Mouse (Mus musculus) gastrocnemius, postnatal 25 days (tissue): ENCODE measurements around the gene Mta2. TPM values are rescaled to one million over a fixed set of nuclear protein-coding genes. Genes with fewer than 3 reads are reported as not detected.
A peak's percentile ranks its signal among the peaks of the same experiment; 100 is the strongest.
"Not testable (repeated sequence)": the region's sequence is repeated elsewhere in the genome, so short reads cannot be mapped to it uniquely, and the experiment has no call there.

Experiments used
- DNase-seq: peaks from one replicate; pipeline ENCODE4 v3.0.0; 2022
- total RNA-seq, 2 experiments: library from RNA; stranded (reverse); gene quantifications; 1 replicate in 1 of 2; 2 replicates in 1 of 2; pipeline ENCODE4 v1.2.3; 2021

Gene Mta2
- total RNA-seq, 2 experiments from 2014 or later, result 19.5 to 21.9 TPM

DNA sequence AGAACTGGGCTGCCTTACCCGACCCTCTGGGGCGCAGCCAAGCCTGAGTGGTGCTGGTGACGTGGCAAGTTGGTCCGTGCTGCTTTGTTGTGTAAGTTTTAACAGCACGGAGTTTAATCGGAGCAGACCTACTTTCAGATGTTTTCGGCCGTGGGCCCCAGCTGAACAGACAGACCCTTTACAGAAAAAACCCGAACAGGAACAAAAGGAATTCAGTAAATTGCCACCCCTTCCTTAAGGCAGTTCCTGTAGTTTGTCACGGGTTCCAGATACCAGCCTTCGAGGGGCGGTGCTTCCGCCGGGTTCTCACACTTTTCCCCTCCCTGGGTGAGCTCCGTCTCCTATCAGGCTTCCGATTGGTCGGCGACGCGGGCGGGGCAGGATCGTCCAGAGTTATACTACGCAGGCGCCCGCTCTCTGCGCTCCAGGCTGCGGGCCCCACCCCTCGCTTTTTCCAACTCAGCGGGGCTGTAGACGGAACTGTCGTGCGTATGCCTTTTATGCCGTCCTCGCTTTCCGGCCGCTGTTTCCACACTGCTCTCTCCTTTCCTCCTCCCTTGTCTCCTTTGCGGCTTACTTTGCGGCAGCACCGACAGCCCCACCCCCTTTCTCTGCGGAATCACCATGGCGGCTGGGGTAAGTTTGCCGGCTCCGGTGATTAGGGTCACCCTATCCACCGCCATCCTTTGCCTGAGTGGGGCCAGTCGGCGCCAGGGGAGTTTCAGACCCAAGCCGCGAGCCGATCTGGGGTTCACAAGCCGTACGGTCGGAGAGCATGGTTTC, 25.1 kb downstream of the Mta2 start, which contains the start of gene Eef1g:
Eef1g (plus strand) TSS at position 452 of the 783 bp plus-strand sequence.
- peak; percentile 100 for DNase-seq

GRCm38 (mm10) chr19:8967373-8967743, 25.7 kb downstream of the Mta2 start:
- DNase-seq, result no peak

- DNase-seq, result no peak
Measured at GRCm38 (mm10) chr19:8967893-8968292, 26.2 kb downstream of the Mta2 start.

GRCm38 (mm10) chr19:8972491-8972890, 30.8 kb downstream of the Mta2 start:
- DNase-seq, result not testable (repeated sequence)

DNA sequence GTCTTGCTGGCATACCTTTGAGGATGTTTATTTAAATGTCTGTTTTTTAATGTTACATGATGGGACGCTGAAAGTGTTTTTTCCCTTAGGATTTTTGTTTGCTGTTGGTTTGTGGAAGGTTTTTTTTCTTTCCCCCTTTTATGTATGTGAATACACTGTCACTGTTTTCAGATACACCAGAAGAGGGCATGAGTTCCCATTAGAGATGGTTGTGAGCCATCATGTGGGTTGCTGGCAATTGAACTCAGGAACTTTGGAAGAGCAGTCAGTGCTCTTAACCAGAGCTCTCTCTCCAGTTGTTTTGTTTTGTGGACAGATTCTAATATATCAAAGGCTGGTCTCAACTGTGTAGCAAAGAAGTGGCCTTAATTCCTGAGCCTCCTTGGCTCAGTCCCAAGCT, 33.0 kb downstream of the Mta2 start:
- DNase-seq, result no peak

DNA sequence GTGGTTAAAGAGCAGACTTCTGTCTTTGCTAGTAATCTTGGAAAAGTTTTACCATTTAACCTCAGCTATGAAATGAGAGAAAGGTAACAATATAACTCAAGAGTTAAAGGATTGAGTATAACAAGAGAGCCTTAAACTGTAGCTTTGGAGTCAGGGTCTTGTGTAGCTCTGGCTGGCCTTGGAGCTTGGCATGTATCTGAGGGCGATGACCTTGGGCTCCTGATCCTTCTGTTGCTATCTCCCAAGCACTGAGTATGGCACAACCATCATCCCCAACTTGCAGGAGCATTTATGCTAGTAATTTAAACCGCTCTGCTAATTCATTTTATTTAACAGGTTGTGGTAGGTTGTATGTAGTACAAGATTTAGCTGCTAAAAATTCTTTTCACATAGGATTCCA, 33.8 kb downstream of the Mta2 start:
- no peak for DNase-seq

DNA sequence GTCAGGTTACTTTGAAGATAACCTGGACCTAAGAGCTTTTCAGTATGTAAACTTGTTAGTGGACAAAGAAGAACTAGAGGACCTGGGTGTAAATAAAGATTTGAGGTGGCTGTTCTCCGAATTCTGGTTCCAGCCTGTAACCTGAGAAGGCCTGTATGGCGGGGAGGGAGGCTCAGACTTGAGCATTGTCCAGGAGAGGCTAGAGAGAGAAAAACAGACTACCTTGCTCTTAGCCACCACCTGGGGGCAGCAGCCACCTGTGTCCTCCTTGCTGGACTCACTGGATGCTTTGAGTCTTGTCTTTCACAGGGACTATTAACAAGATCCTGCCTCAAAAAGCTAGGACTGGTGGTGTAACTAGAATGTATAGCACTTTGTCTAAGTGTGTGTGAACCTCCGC, 34.9 kb downstream of the Mta2 start:
- DNase-seq, result peak; percentile 64

DNA sequence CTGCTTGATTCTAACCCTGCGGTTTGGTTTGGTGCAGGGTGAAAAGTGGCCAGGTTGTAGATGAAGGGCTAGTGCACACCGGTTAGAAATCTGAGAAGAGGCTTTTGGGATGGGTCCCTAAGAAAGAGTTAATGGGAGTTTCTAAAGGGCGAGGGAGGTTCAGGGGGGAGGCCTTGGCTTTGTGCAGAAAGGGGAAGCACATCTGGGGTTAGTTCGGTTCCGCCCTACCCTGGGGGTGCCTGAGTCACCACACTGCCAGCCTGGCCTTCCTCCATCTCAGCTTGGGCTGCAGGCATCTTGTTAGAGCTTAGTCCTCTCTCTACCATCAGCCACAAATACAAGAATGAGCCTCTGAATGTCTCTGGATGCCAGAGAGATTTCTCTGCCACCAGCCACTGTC, 39.1 kb downstream of the Mta2 start:
- DNase-seq, result no peak

DNA sequence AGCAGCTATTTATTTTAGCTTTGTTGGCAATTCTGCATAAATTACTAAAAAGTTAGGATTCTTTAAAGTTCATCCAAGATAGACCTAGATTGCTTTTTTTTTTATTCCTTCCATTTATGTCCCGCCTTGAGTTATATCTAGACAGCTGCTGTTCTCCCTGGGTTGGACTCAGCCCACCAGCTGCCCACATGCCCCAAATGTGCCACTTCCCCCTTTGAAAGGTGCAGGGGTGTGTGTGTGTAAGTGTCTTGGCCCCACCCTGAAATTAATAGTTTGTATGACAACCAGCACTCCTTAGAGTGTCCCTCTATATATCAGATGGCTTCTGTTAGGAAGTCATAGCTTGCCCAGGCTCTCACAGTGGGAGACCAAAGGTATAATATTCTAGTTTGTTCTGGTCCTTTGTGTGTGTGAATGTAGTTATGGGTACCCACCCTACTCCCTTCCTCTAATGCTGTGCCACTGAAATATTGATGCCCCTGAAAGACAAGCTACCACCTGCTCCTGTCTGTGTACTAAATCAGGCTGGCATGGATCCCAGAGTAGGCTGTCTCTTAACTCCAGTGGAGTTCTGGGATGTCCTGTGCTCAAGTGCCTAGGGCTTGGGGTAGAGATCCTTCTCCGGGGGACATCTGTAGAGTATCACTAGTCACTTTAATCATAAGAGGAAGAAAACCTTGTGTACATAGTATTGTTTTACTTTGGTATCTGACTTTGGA, 39.9 kb downstream of the Mta2 start:
- peak; percentile 63 for DNase-seq

DNA sequence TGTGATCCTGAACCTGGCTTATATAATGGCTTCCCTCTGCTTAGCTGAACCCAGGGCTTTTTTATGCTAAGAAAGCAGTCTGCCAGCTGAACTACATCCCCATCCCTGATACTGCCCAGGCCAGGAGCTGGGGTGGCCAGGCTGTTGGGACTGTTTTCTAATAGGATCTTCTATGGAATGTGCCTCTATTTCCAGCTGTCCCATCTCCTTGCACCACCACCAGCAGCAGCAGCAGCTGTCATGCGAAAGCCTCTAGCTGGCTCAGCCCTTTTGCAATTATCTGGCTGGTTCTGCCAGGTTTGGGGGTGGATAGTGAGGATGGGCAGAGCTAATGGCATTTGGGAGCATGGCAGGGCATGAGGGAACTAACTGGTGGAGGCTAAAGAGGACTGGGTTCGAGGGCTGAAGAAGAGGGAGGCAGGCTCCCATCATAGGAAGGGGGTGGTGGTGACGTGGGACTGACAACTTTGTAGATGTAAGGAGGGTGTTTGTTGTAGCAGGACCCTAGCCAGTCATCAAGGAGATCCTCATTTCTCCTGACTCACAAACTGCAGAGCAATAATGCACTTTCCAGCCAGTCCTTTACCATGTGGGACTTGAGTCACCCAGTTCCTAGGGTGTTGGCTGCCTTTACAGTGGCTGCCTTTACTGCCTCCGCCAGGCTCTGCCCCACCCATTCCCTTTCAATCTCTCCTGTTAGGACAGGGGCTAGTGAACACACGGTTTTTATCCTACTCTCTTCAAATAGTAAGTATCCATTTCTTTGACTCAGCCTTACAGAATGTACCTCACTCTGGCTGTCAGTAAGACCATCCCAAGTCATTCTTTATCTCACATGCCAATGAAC, 40.9 kb downstream of the Mta2 start:
- peak; percentile 60 for DNase-seq

- DNase-seq, result peak; percentile 65
Measured at GRCm38 (mm10) chr19:8983150-8983650, 41.5 kb downstream of the Mta2 start.

DNA sequence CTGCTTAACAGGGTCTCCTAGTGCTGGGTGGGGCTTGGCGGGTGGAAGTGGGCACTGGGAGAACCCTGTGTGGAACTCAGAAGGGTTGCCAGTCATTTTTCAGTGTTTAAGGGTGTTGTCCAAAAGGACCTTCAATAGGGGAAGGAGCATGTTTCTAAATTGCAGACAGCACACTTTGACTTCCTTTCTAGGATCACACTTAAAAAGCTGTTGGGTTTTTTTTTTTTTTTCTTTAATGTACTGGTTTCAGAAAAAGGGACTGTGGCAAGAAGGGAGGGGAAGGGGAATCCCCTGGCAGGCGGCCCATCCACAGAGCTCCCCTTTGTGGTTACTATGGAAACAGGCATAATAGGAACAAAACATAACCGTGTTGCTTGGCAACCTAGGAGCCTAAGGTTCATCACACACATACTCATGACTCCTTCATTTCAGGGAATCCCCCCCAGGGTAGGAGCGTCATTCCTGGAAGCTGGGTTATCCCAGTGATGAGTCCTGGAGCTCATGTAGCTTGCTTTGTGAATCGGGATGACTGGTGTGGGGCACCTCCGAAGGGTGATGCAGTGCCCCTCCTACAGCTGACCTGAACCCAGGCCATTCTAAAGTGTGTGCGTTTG, 42.7 kb downstream of the Mta2 start:
- DNase-seq, result peak; percentile 64

GRCm38 (mm10) chr19:8985891-8986290, 44.2 kb downstream of the Mta2 start:
- no peak for DNase-seq

GRCm38 (mm10) chr19:8987816-8988215, 46.1 kb downstream of the Mta2 start:
- peak; percentile 85 for DNase-seq

- DNase-seq, result no peak
Measured at GRCm38 (mm10) chr19:8988346-8989065, 46.8 kb downstream of the Mta2 start.

GRCm38 (mm10) chr19:8989066-8989566, 47.4 kb downstream of the Mta2 start, which contains the start of gene Ahnak:
Ahnak (plus strand) TSS chr19:8989284.
- peak; percentile 92 for DNase-seq

DNA sequence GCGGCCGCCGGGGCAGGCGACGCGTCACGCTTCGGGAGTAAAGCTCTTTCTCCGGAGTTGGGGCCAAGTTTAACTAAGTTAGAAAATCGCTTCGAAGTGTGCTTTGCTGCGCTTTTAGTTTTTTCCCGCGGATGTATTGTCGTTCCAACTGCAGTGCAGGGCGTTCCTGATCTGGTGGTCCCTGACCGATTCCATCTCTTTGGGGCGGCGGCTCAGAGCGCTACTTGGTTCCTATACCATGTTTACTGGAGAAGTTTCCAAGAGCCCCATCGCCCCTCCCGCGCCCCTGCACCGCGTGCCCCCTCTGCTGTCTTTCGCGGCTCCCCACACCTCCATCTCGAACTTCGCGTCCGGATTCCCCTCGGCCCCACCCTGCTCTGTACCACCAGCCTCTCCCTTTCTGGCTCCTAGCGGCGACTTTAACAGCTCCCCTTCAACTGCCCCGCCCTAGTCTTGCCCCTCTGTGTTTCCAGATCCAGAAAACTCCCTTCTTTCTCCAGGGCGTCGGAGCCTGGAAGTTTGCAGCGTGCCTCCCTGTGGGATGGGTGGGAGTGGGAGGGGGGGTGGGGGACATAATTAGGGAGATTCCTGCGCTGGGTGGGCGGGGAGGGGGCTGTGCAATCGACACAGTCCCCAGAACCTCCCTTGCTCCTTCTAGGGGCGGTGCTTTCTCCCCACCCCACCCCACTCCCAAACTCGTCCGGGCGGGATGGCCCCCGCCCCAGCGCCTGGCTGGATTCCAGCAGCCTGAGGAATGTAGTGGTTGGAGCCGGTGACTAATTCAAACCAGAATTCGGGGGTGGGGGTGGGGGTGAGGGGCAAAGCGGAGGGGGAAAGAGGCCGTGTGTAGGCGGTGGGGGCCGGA, 48.1 kb downstream of the Mta2 start:
- peak; percentile 95 for DNase-seq

DNA sequence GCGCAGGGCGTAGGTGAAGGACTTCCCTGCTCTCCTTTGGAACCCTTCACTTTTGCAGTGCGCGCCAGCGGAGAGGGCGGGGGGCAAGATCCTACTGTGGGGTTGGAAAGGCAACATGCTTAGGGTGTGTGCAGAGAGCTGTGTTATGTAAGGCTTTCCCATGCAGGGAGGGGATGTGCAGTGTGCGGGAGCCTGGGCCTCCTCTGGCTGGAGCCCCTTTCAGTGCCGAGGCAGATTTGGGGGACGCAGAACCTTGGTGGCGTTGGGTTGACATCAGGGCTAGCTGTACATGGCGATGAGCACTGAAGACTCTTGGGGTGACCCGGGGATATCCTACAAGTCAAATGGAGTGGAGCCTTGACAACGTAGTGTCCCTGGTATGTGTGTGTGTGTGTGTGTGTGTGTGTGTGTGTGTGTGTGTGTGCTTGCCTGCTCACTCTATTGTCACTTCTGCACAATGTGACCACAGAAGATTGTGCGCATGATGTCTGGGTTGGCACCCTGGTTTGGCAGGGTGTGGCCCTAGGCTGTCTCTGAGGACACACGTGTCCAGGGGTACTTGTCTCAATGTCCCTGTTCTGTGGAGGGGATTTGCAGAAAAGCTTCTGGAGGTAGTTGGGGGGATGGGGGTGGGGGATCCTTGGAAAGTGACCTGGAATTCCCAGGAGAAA, 48.9 kb downstream of the Mta2 start:
- DNase-seq, result no peak

DNA sequence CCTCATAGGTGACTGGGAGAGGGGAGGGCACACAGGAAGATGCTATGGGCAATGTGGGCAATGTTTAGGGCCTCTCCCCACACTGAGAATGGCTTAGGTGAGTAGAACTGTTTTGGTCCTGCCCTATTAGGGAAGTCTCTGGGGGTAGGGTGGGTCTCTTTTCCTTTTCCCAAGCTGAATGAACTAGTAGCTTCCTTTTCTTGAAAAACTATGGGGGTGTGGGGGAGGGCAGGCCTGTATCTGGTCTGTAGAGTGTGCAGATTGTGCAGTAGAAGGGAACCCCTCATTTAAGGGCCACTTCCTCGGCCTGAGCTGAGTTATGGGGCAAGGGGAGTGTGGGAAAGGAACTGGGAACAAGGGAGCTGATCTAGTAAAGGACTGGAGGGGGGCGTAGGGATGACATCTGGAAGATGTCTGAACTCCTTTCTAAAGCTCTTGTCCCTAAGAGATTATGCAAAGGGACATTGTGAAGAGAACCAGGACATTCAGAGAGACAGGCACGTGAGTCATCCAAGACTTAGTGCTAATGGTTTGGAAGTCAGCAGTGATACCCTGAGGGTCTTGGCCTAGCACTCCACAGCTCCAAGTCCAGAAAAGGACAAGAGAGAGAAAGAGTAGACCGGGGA, 49.7 kb downstream of the Mta2 start:
- no peak for DNase-seq
